Mouse (Mus musculus) thymus, adult 2 months (tissue): Measurements from ENCODE around the gene Tex19.2.

Experiments
- CTCF ChIP-seq: fragments of 200-500 bp; IDR thresholded peaks from 2 replicates; pipeline ENCODE4 v1.5.1; 2012; ENCODE audit warnings: mild to moderate bottlenecking, control low read depth, low read length, moderate library complexity, borderline replicate concordance; ENCODE audit not compliant: control insufficient read depth, poor library complexity, insufficient read depth; ENCODE audit errors: extremely low read depth
- POLR2A ChIP-seq: fragments of 200-500 bp; IDR thresholded peaks from 2 replicates; pipeline ENCODE4 v1.6.1; 2012; ENCODE audit warnings: mild to moderate bottlenecking, low read length, control low read depth, moderate library complexity; ENCODE audit not compliant: control insufficient read depth, poor library complexity, insufficient read depth; ENCODE audit errors: extremely low read depth

DNA sequence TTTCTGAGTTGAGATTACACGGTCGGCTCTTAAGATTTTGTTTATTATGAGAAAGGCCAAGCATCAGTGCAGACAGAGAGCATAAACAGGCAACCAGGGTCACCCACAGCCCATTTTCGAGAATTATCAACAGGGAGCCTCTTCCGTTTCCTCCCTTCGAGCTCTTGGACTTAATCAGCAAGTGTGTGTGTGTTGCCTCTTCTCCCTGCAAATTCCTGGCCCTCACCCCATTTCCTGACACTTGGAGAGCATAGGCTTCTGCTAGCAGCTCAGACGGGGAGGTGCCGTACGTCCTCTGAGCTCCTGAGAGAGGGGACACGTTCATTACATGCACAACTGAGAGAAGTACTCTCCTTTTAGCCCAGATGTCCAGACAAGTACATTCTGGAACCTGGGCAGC, 10.4 kb downstream of the Tex19.2 start:
- TF ChIP-seq CTCF (no peak), POLR2A (no peak)
